Mouse (Mus musculus) cerebellum, adult 18-20 months (tissue): ENCODE measurements at regions not wholly inside any gene's neighbourhood (a gene's known extent, or its start where the extent isn't known, plus 50 kb on each side); places are given as distances from the start of the nearest gene placed in this dataset.
A peak's percentile ranks its signal among the peaks of the same experiment; 100 is the strongest.
"Not testable (repeated sequence)": the region's sequence is repeated elsewhere in the genome, so short reads cannot be mapped to it uniquely, and the experiment has no call there.

ENCODE experiments used
- DNase-seq, 2 experiments: peaks; one replicate each; pipeline ENCODE4 v3.0.0; 2021

GRCm38 (mm10) chr10:96188168-96188567 is 51.8 kb downstream of the Gm5426 start:
- no peak for DNase-seq

GRCm38 (mm10) chr10:96190168-96190987 is 54.0 kb downstream of the Gm5426 start:
- peak in 1 of 2 experiments; percentile 22 for DNase-seq

- DNase-seq, result peak in 1 of 2 experiments; percentile 24
Observed at GRCm38 (mm10) chr10:96200932-96201641, 64.7 kb downstream of the Gm5426 start.

- no peak for DNase-seq
Observed at GRCm38 (mm10) chr10:96201891-96202290, 65.5 kb downstream of the Gm5426 start.

DNA sequence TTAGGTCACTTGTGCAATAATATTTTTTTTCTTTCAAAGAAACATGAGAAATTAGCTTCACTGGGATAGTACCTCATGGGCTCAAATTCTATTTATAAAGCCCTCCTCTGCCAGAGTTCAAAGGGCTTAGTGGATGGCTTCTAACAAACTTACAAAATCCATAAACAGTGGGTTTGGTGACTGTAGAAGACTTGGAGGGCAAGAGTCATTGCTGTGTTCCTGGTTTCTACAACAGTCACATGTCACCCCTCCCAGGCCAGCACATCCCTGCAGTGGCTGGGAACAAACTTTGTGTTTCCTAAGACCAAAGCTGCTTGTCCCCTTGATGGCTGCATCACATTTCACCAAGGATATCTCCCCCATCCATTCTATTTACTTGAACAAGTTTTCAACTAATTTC is 66.5 kb downstream of the Gm5426 start:
- DNase-seq, result no peak

DNA sequence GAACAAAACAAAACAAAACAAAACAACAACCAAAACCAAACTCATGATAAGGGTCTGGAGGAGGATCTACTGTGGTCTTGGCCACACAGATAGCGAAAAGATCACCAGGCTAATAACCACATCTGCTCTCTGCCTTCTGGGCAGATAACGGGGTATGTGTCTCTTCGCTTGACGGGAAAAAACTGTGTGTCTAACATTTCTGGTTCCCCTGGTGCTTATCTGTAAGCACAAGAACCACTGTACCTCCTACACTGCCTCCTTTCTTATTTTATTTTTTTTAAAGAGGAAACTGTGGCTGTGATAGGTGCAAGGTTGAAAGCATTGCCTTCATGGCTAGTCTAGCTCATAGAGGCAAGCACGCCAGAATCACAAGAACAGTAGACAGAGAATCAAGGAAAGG is 67.8 kb downstream of the Gm5426 start:
- no peak for DNase-seq

- no peak for DNase-seq
Observed at GRCm38 (mm10) chr10:96209171-96209570, 72.8 kb downstream of the Gm5426 start.

DNA sequence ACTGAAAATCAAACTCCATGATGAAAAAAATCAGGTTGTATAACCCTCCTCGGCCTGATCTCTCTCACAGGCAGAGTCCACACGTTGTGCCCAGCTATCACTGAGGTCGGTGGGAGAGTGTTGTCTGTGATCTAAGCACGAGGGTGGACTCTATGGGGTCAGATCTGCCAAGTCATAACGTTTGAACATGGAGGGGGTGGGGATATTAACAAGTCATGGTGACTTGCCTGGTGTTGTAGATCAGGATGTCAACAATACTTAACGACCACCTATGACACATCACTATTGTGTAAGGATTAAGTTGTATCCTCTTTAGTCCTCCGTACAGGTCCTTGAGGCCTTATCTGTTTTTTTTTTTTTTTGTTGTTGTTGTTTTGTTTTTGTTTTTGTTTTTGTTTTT is 74.8 kb downstream of the Gm5426 start:
- no peak for DNase-seq

DNA sequence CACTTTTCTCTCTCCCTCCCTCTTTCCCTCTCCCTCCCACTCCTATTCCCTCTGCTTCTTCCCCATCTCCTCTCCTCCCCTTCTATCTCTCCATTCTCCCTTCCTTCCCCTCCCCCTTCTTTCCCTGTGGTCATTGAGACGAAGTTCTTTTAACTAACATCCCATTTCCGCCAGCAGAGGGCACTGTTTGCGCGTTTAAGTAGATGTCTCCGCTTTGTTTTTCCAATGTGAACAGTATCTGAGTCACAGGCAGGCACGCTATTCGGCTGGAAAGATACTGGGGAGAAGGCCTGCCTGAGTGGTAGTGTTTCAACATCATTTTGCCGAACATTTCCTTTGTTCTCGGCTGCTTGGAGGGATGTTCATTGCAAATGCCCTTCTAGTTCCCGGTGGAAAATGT is 77.5 kb downstream of the Gm5426 start:
- DNase-seq, result peak; percentile 94 to 96

DNA sequence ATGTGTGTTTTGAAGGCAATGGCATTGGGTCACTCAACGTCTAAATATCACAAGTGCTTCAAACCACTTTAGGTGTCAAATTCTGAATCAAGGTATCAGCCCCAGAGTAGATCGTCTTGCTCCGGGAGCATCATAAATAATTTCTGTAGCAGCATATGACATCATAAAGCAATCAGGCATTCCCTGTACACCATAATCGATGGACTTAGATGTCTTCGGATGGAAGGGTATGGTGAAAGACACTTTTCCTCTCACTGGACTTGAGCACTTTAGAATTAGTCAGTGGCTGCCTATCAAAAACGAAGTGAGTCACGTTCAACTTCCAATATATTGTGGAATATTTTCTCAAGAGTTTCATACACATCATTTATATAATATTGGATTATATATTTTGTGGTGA is 77.9 kb downstream of the Gm5426 start:
- no peak for DNase-seq

DNA sequence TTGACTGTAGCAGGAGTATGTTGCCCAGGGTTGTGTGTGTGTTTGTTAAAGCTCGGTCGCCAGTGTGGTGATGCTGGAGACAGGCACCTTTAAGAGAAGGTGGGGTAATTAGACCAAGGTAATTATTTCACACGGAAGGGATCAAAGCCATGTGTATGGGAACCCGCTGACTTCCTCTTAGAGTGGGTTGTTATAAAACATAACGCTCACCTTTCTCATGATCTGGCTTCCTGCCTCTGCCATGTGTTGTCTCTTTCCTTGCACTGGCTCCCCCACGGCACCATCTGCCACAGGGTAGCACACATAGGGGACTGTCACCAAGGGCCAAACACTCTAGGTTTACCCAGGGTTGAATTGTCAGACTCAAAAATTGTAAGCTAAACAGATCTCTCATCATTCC is 78.5 kb downstream of the Gm5426 start:
- peak; percentile 94 to 96 for DNase-seq

DNA sequence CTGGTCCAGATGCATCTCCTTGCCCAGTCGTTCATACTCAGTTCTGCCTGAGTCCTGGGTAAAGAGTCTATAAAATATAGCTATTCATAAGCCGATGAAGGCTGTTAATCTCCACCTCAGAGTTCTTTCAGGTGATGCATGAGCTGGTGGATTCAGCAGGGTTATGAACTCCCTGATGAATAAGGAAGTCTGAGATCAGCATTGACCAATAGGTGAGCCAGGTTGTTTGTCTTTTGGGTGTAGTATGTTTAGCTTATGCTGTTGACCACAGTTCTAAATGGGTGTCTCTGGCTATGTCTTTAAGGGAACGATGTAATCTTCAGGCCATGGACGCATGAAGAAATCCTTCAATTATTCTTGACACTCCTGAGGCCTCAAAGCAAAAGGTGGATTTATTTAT is 84.3 kb downstream of the Gm5426 start:
- DNase-seq, result no peak

GRCm38 (mm10) chr10:96230391-96230790 is 94.0 kb downstream of the Gm5426 start:
- DNase-seq, result no peak

DNA sequence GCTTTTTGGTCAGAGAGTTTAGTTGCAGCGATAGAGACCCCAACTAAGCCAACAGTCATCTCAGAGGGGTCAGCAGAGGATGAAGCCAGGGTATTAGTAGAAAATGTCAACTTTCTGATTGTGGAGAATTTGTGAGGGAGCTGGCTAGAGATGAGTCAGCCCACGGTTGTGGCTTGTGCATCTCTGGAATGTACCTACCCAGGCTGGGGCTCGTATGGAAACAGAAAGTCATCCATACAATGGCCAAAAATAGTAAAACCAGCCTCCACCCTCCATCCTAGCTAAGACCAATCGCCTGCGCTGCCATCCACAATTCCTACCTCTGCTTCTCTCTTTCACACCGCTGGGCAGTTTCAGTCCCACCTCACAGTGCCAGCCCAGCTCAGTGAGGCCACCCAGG is 94.9 kb downstream of the Gm5426 start:
- DNase-seq, result no peak

DNA sequence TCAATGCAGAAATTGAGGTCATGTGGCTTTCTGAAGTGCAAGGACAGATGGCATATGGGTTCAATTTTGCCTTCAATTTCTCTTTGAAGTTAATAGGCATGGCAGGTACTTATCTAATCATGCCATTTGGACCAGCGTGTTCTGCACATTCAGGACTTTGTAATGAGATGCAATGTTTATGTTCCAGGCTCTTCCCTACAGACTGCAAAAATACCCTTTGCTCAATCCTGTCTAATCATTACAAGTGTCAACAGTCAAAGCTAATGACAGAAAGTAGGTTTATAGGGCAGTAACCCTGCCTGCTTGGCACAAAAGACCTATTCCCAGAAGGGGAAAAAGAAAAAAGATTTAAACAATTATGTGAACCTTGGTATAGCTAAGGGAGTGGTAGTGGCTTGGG is 96.5 kb downstream of the Gm5426 start:
- no peak for DNase-seq

- no peak for DNase-seq
Observed at GRCm38 (mm10) chr10:96234564-96235412, 98.4 kb downstream of the Gm5426 start.

- DNase-seq, result not testable (repeated sequence)
Observed at GRCm38 (mm10) chr10:96236031-96236430, 99.6 kb downstream of the Gm5426 start.

GRCm38 (mm10) chr10:96236777-96237373 is 100.5 kb downstream of the Gm5426 start:
- no peak for DNase-seq

GRCm38 (mm10) chr10:96237572-96238130 is 101.2 kb downstream of the Gm5426 start:
- no peak for DNase-seq

DNA sequence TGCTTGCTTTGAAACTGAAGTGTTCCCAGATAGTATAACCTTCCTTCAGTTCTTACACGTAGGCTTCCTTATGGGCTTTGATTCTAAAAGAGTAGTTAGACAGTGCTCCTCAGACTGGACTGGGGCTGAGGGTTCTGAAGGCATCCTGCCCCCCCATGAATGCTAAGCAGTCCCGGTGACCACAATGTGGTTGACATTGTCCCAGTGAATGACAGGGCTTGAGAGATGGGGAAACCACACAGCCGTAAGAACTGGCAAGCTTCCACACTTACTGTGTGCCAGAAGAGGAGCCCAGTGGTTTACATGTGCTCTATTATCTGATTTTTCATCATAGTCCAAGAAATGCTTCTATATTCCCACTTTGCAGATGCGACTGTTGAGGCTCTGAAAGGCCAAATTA is 101.8 kb downstream of the Gm5426 start:
- DNase-seq, result no peak

DNA sequence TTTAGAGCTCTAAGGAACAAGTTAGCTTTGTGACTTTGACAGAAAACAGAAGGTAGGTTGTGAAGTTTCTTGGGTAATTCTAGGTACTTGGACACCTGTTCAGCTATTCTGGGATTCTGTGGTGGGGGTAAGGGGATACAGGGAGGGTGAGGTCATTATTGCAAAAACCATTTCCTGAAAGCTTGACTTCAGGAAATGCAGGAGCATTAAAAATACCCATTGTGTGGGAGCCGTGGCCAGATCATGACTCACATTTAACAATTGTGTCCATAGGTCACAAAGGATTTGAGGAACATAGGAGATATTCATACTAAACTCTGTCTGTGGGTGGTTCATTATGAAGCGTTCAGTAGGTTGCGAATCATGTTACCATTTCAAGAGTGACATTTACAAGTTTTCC is 102.4 kb downstream of the Gm5426 start:
- DNase-seq, result no peak

- no peak for DNase-seq
Observed at GRCm38 (mm10) chr10:96240591-96240990, 104.2 kb downstream of the Gm5426 start.

- DNase-seq, result no peak
Observed at GRCm38 (mm10) chr10:96253671-96254070, 117.3 kb downstream of the Gm5426 start.
